In genomic region chr15:34021857-34022256, GRCm38 (mm10) we compare ENCODE assay signal across 8 mouse cellular contexts.
DNase-seq lines count a peak whose midpoint lies in the region; ATAC-seq and TF ChIP-seq lines count a peak whose summit lies in the region.

No protein-coding gene starts in this region.

- no peak overlapping the region for H3K4me2 ChIP-seq in CH12.LX (ENCODE audit: insufficient read depth, low read depth, poor library complexity, severe bottlenecking)
- no peak overlapping the region for H3K4me2 ChIP-seq in embryonic facial prominence, embryonic 11.5 days (ENCODE audit: low read depth, low read length)

- no peak overlapping the region for H3K9ac ChIP-seq in CH12.LX (ENCODE audit: insufficient read depth, low read depth)
- no peak overlapping the region for H3K9ac ChIP-seq in embryonic facial prominence, embryonic 11.5 days (replicated peaks; ENCODE audit: low read length)

- H3K9me3 ChIP-seq in CH12.LX (replicated peaks; ENCODE audit: low read length): peaks cover 8% of the 10 kb centered on the region
- H3K9me3 ChIP-seq in embryonic facial prominence, embryonic 11.5 days (replicated peaks; ENCODE audit: control insufficient read depth, low read length): no peaks in the 10 kb centered on the region
- H3K9me3 ChIP-seq in heart, embryonic 10.5 days: no peaks in the 10 kb centered on the region

- no peak for TF ChIP-seq POLR2A in CH12.LX (IDR thresholded peaks at IDR 0.05; ENCODE audit: low read depth, low read length)

- TF ChIP-seq EP300 in CH12.LX (IDR thresholded peaks at IDR 0.05; ENCODE audit: low read length): no peak

- TF ChIP-seq CTCF in CH12.LX (conservative IDR thresholded peaks at IDR 0.05 in 1 of 2, IDR thresholded peaks at IDR 0.05 in 1 of 2; ENCODE audit: low read depth in 2 of 2, low read length in 2 of 2): peak; percentile 78 to 86
- peak; percentile 91 for TF ChIP-seq CTCF in layer of hippocampus, adult 2 months (conservative IDR thresholded peaks at IDR 0.05)

- in situ Hi-C loops in CH12.LX (cut with MboI; ENCODE audit: low pct_ligation_motif_present, low pct_unique_long_range_greater_than_20kb, low sequenced_read_pairs): no loop called here

- no peak overlapping the region for H3K27ac ChIP-seq in CH12.LX (ENCODE audit: insufficient read depth, low read depth)
- H3K27ac ChIP-seq in embryonic facial prominence, embryonic 11.5 days (replicated peaks; ENCODE audit: low read depth, low read length): no peak overlapping the region
- no peak overlapping the region for H3K27ac ChIP-seq in heart, embryonic 10.5 days
- H3K27ac ChIP-seq in layer of hippocampus, adult 2 months: no peak overlapping the region

- H3K36me3 ChIP-seq in CH12.LX (replicated peaks in 1 of 2; ENCODE audit: control insufficient read depth in 1 of 2, insufficient read depth in 1 of 2, low read length in 1 of 2): no peaks in the 10 kb centered on the region
- H3K36me3 ChIP-seq in embryonic facial prominence, embryonic 11.5 days (replicated peaks; ENCODE audit: control insufficient read depth, insufficient read depth, low read depth, low read length): no peaks in the 10 kb centered on the region
- H3K36me3 ChIP-seq in heart, embryonic 10.5 days: no peaks in the 10 kb centered on the region

- peak; percentile 70 for TF ChIP-seq RAD21 in CH12.LX (IDR thresholded peaks at IDR 0.05; ENCODE audit: low read depth, low read length)

- H3K79me2 ChIP-seq in CH12.LX (replicated peaks; ENCODE audit: control insufficient read depth, extremely low read depth, insufficient read depth, poor library complexity, severe bottlenecking): no peaks in the 10 kb centered on the region

- H3K4me3 ChIP-seq in CH12.LX (replicated peaks in 1 of 3; ENCODE audit: low read depth in 2 of 3, low read length in 2 of 3, poor library complexity in 1 of 3): no peak overlapping the region
- H3K4me3 ChIP-seq in embryonic facial prominence, embryonic 11.5 days (ENCODE audit: low read depth, low read length): no peak overlapping the region
- H3K4me3 ChIP-seq in heart, embryonic 10.5 days: no peak overlapping the region
- H3K4me3 ChIP-seq in layer of hippocampus, adult 2 months: no peak overlapping the region

- dilution Hi-C loops in CH12.LX (cut with MboI; ENCODE audit: extremely low pct_ligation_motif_present, extremely low pct_unique_long_range_greater_than_20kb, low sequenced_read_pairs): no loop called here

- peaks cover 0 to 11% of the 10 kb centered on the region in 2 experiments; a peak in 3 of 4 replicates for H3K4me1 ChIP-seq in CH12.LX (ENCODE audit: control insufficient read depth in 1 of 2, insufficient read depth in 2 of 2)
- H3K4me1 ChIP-seq in embryonic facial prominence, embryonic 11.5 days (ENCODE audit: control insufficient read depth, insufficient read depth, low read length): no peaks in the 10 kb centered on the region
- no peaks in the 10 kb centered on the region for H3K4me1 ChIP-seq in heart, embryonic 10.5 days

- ATAC-seq in embryonic facial prominence, embryonic 11.5 days (replicated peaks; ENCODE audit: insufficient number of reproducible peaks, low FRiP score, low TSS enrichment, low read depth): no peak

- H3K27me3 ChIP-seq in CH12.LX (replicated peaks): no peaks in the 10 kb centered on the region
- no peaks in the 10 kb centered on the region for H3K27me3 ChIP-seq in embryonic facial prominence, embryonic 11.5 days (ENCODE audit: control insufficient read depth, insufficient read depth, low read length)
- H3K27me3 ChIP-seq in heart, embryonic 10.5 days (ENCODE audit: insufficient read depth, poor library complexity, severe bottlenecking): no peaks in the 10 kb centered on the region

- peak; percentile 77 for DNase-seq in CH12.LX (ENCODE audit: extremely low read depth)
- DNase-seq in adrenal gland, postnatal 36 days: peak; percentile 77 to 80
- DNase-seq in embryonic facial prominence, embryonic 11.5 days (ENCODE audit: low spot score): peak; percentile 74
- DNase-seq in heart, embryonic 10.5 days (ENCODE audit: low spot score): peak; percentile 79
- DNase-seq in layer of hippocampus, adult 2 months (ENCODE audit: low spot score in 2 of 2): peak; percentile 74 to 88
- peak; percentile 70 for DNase-seq in lung, postnatal 36 days
- DNase-seq in retina, postnatal 7 days (ENCODE audit: low read depth, low spot score): peak; percentile 55
- DNase-seq in urinary bladder, postnatal 10 days (ENCODE audit: low spot score): peak; percentile 25

- WGBS in embryonic facial prominence, embryonic 11.5 days: 25% methylated on average over 11 of the region's 11 CpGs
- 30% methylated on average over 11 of the region's 11 CpGs for WGBS in heart, embryonic 10.5 days

TF ChIP-seq in CH12.LX, 34 proteins besides CTCF, POLR2A, EP300 and RAD21:
- no peak for TF ChIP-seq JUN (IDR thresholded peaks at IDR 0.05; ENCODE audit: insufficient read depth, low read depth, low read length)
- no peak for TF ChIP-seq USF2 (conservative IDR thresholded peaks at IDR 0.05; ENCODE audit: low read depth, low read length)
- no peak for TF ChIP-seq BHLHE40 (IDR thresholded peaks at IDR 0.05; ENCODE audit: low read depth, low read length)
- no peak for TF ChIP-seq MAZ (IDR thresholded peaks at IDR 0.05; ENCODE audit: low read depth, low read length)
- no peak; the same call in 1 of the 2 replicates for TF ChIP-seq MAFK (IDR thresholded peaks at IDR 0.05; ENCODE audit: insufficient replicate concordance, low read length)
- peak; percentile 34; the same call in 1 of the 2 replicates for TF ChIP-seq IRF4 (IDR thresholded peaks at IDR 0.05; ENCODE audit: low read depth, low read length)
- no peak for TF ChIP-seq ELF1 (IDR thresholded peaks at IDR 0.05; ENCODE audit: low read depth, low read length)
- no peak for TF ChIP-seq ZNF384 (IDR thresholded peaks at IDR 0.05; ENCODE audit: low read depth, low read length)
- TF ChIP-seq ZMIZ1 (IDR thresholded peaks at IDR 0.05; ENCODE audit: low read depth, low read length): no peak
- no peak for TF ChIP-seq HCFC1 (IDR thresholded peaks at IDR 0.05; ENCODE audit: low read depth, low read length)
- peak; percentile 66 for TF ChIP-seq SMC3 (IDR thresholded peaks at IDR 0.05; ENCODE audit: low read depth, low read length)
- no peak for TF ChIP-seq CHD2 (IDR thresholded peaks at IDR 0.05; ENCODE audit: low read length)
- no peak for TF ChIP-seq SIN3A (IDR thresholded peaks at IDR 0.05; ENCODE audit: low read length)
- no peak for TF ChIP-seq TBP (conservative IDR thresholded peaks at IDR 0.05; ENCODE audit: low read depth, low read length)
- 0 out of 2 replicates have a peak, but pooled peaks have one; percentile 25 for TF ChIP-seq MAX (IDR thresholded peaks at IDR 0.05; ENCODE audit: low read length)
- TF ChIP-seq NELFE (IDR thresholded peaks at IDR 0.05; ENCODE audit: low read depth, low read length): no peak
- TF ChIP-seq MYC (IDR thresholded peaks at IDR 0.05; ENCODE audit: low read depth, low read length): no peak
- no peak for TF ChIP-seq ZKSCAN1 (IDR thresholded peaks at IDR 0.05; ENCODE audit: borderline replicate concordance, low read depth, low read length)
- TF ChIP-seq USF1 (IDR thresholded peaks at IDR 0.05; ENCODE audit: low read depth, low read length): no peak
- TF ChIP-seq POLR2AphosphoS2 (IDR thresholded peaks at IDR 0.05; ENCODE audit: low read depth, low read length): no peak
- no peak for TF ChIP-seq UBTF (IDR thresholded peaks at IDR 0.05; ENCODE audit: low read depth, low read length)
- no peak for TF ChIP-seq TCF12 (IDR thresholded peaks at IDR 0.05; ENCODE audit: low read depth, low read length)
- 0 out of 2 replicates have a peak, but pooled peaks have one; percentile 44 for TF ChIP-seq ETS1 (conservative IDR thresholded peaks at IDR 0.05; ENCODE audit: low read depth, low read length)
- no peak for TF ChIP-seq E2F4 (IDR thresholded peaks at IDR 0.05; ENCODE audit: insufficient replicate concordance, low read depth, low read length)

Comparison
In these comparisons a context has a peak if more than half of its experiments do, and no peak if none do; other contexts are left out.
1. DNase-seq: peak in every context shown above with its lines; median percentile 81 in layer of hippocampus, adult 2 months; 79 in heart, embryonic 10.5 days; 78 in adrenal gland, postnatal 36 days; 77 in CH12.LX; 74 in embryonic facial prominence, embryonic 11.5 days; 70 in lung, postnatal 36 days; 55 in retina, postnatal 7 days; 25 in urinary bladder, postnatal 10 days.